Mouse (Mus musculus): ENCODE data around the gene Prkaa1. TPM values are rescaled to one million over a fixed set of nuclear protein-coding genes. Genes with fewer than 3 reads are reported as not detected.
"Not testable (repeated sequence)": the region's sequence is repeated elsewhere in the genome, so short reads cannot be mapped to it uniquely, and the experiment has no call there.

The Prkaa1 gene
- total and polyA plus RNA-seq, 3 experiments = 5.8 to 109 (median 79.5) TPM

GRCm38 (mm10) chr15:5128176-5128940, 15.3 kb upstream of the Prkaa1 start:
- peaks cover 5% of the 10 kb centered on the region; the same call in 1 of the 2 replicates for H3K9me3 ChIP-seq (replicated peaks)
- no peak for ATAC-seq (ENCODE audit: extremely low read depth, insufficient number of reproducible peaks, low FRiP score, poor library complexity, severe bottlenecking)
- no peak overlapping the region; the same call in 1 of the 2 replicates for H3K4me3 ChIP-seq (ENCODE audit: low read depth, low read length)
- H3K27me3 ChIP-seq (ENCODE audit: insufficient read depth, low read length) = no peaks in the 10 kb centered on the region
- H3K36me3 ChIP-seq (replicated peaks) = peaks cover 16% of the 10 kb centered on the region
- DNase-seq (ENCODE audit: low spot score) = no peak
- peaks cover 60% of the 10 kb centered on the region for H3K4me1 ChIP-seq (ENCODE audit: insufficient read depth, low read depth, low read length)
- no peak for TF ChIP-seq TAL1 (conservative IDR thresholded peaks at IDR 0.05; ENCODE audit: low read depth, low read length)
- TF ChIP-seq POLR2AphosphoS5 (IDR thresholded peaks at IDR 0.05; ENCODE audit: insufficient replicate concordance, low read depth, low read length) = no peak

- H3K27me3 ChIP-seq (ENCODE audit: insufficient read depth, low read length) = no peaks in the 10 kb centered on the region
- TF ChIP-seq POLR2AphosphoS5 (IDR thresholded peaks at IDR 0.05; ENCODE audit: insufficient replicate concordance, low read depth, low read length) (no peak), CTCF (IDR thresholded peaks at IDR 0.05; ENCODE audit: low read depth, low read length) (no peak), GATA2 (IDR thresholded peaks at IDR 0.05; ENCODE audit: borderline replicate concordance, low read depth, low read length) (no peak)
- peaks cover 5% of the 10 kb centered on the region; the same call in 1 of the 2 replicates for H3K9me3 ChIP-seq (replicated peaks)
- no peak overlapping the region for H3K4me3 ChIP-seq (ENCODE audit: low read depth, low read length)
- H3K36me3 ChIP-seq (replicated peaks) = peaks cover 11% of the 10 kb centered on the region
- ATAC-seq (ENCODE audit: extremely low read depth, insufficient number of reproducible peaks, low FRiP score, poor library complexity, severe bottlenecking) (no peak), DNase-seq (ENCODE audit: low spot score) (no peak)
- peaks cover 65% of the 10 kb centered on the region for H3K4me1 ChIP-seq (ENCODE audit: insufficient read depth, low read depth, low read length)
These were observed 14.4 kb upstream of the Prkaa1 start for GRCm38 (mm10) chr15:5129111-5129805.

- not testable (repeated sequence) for DNase-seq (ENCODE audit: low spot score); H3K9me3 ChIP-seq (replicated peaks); ATAC-seq (ENCODE audit: extremely low read depth, insufficient number of reproducible peaks, low FRiP score, poor library complexity, severe bottlenecking); H3K27me3 ChIP-seq (ENCODE audit: insufficient read depth, low read length); H3K36me3 ChIP-seq (replicated peaks); H3K4me3 ChIP-seq (ENCODE audit: low read depth, low read length)
- H3K4me1 ChIP-seq (ENCODE audit: insufficient read depth, low read depth, low read length) = peaks cover 74% of the 10 kb centered on the region
These were observed 12.6 kb upstream of the Prkaa1 start for GRCm38 (mm10) chr15:5130887-5131668.

DNA sequence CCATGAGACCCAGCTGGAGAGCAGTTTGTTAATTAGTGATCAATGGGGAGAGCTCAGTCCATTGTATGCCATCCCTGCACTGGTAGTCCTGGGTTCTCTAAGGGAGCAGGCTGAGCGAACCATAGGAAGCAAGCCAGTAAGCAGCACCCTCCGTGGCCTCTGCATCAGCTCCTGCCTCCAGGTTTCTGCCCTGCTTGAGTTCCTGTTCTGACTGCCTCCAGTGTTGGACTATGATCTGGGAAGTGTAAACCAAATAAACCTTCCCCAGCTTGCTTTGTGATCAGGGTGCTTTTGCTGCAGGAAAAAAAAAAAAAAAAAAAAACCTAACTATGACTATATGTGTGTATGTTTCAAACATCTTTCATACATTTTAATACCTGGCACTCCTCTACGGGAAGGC, 10.4 kb upstream of the Prkaa1 start:
- ATAC-seq (ENCODE audit: extremely low read depth, insufficient number of reproducible peaks, low FRiP score, poor library complexity, severe bottlenecking) (no peak), DNase-seq (ENCODE audit: low spot score) (no peak)
- peaks cover 72% of the 10 kb centered on the region for H3K4me1 ChIP-seq (ENCODE audit: insufficient read depth, low read depth, low read length)
- no peaks in the 10 kb centered on the region for H3K36me3 ChIP-seq (replicated peaks)
- H3K4me3 ChIP-seq (ENCODE audit: low read depth, low read length) = no peak overlapping the region
- H3K27me3 ChIP-seq (ENCODE audit: insufficient read depth, low read length) = no peaks in the 10 kb centered on the region
- H3K9me3 ChIP-seq (replicated peaks) = no peaks in the 10 kb centered on the region
- TF ChIP-seq GATA1 (IDR thresholded peaks at IDR 0.05; ENCODE audit: borderline replicate concordance, low read length) (no peak), CTCF (IDR thresholded peaks at IDR 0.05; ENCODE audit: low read depth, low read length) (no peak), POLR2AphosphoS5 (IDR thresholded peaks at IDR 0.05; ENCODE audit: insufficient replicate concordance, low read depth, low read length) (no peak), TAL1 (conservative IDR thresholded peaks at IDR 0.05; ENCODE audit: low read depth, low read length) (no peak), GATA2 (IDR thresholded peaks at IDR 0.05; ENCODE audit: borderline replicate concordance, low read depth, low read length) (no peak)

- DNase-seq (ENCODE audit: low spot score) = no peak
- H3K4me1 ChIP-seq (ENCODE audit: insufficient read depth, low read depth, low read length) = peaks cover 71% of the 10 kb centered on the region
- TF ChIP-seq CTCF (IDR thresholded peaks at IDR 0.05; ENCODE audit: low read depth, low read length) (no peak), TAL1 (conservative IDR thresholded peaks at IDR 0.05; ENCODE audit: low read depth, low read length) (no peak), GATA1 (IDR thresholded peaks at IDR 0.05; ENCODE audit: borderline replicate concordance, low read length) (no peak)
- H3K36me3 ChIP-seq (replicated peaks) = no peaks in the 10 kb centered on the region
- H3K4me3 ChIP-seq (ENCODE audit: low read depth, low read length) = no peak overlapping the region
- H3K9me3 ChIP-seq (replicated peaks) = no peaks in the 10 kb centered on the region
- no peaks in the 10 kb centered on the region for H3K27me3 ChIP-seq (ENCODE audit: insufficient read depth, low read length)
- no peak for ATAC-seq (ENCODE audit: extremely low read depth, insufficient number of reproducible peaks, low FRiP score, poor library complexity, severe bottlenecking)
These were observed 9.5 kb upstream of the Prkaa1 start for GRCm38 (mm10) chr15:5134179-5134578.

- DNase-seq (ENCODE audit: low spot score) (no peak), ATAC-seq (ENCODE audit: extremely low read depth, insufficient number of reproducible peaks, low FRiP score, poor library complexity, severe bottlenecking) (no peak)
- no peaks in the 10 kb centered on the region for H3K9me3 ChIP-seq (replicated peaks)
- H3K4me3 ChIP-seq (ENCODE audit: low read depth, low read length) = no peak overlapping the region
- TF ChIP-seq TAL1 (conservative IDR thresholded peaks at IDR 0.05; ENCODE audit: low read depth, low read length) = no peak
- no peak for TF ChIP-seq GATA1 (IDR thresholded peaks at IDR 0.05; ENCODE audit: borderline replicate concordance, low read length)
- no peak for TF ChIP-seq GATA2 (IDR thresholded peaks at IDR 0.05; ENCODE audit: borderline replicate concordance, low read depth, low read length)
- TF ChIP-seq CTCF (IDR thresholded peaks at IDR 0.05; ENCODE audit: low read depth, low read length) = no peak
- no peak for TF ChIP-seq POLR2AphosphoS5 (IDR thresholded peaks at IDR 0.05; ENCODE audit: insufficient replicate concordance, low read depth, low read length)
- H3K4me1 ChIP-seq (ENCODE audit: insufficient read depth, low read depth, low read length) = peaks cover 74% of the 10 kb centered on the region
- no peaks in the 10 kb centered on the region for H3K36me3 ChIP-seq (replicated peaks)
- H3K27me3 ChIP-seq (ENCODE audit: insufficient read depth, low read length) = no peaks in the 10 kb centered on the region
These were observed 8.6 kb upstream of the Prkaa1 start for GRCm38 (mm10) chr15:5134945-5135483.
